Mouse (Mus musculus): Measurements from ENCODE around the gene Nedd4. TPM values are rescaled to one million over a fixed set of nuclear protein-coding genes. Genes with fewer than 3 reads are reported as not detected.
A peak's percentile ranks its signal among the peaks of the same experiment; 100 is the strongest.

Nedd4 gene
- polyA plus RNA-seq, 1 experiment = 1,364 TPM

GRCm38 (mm10) chr9:72649781-72650180 is 12.4 kb upstream of the Nedd4 start:
- no peak for TF ChIP-seq POLR2A (IDR thresholded peaks at IDR 0.05; ENCODE audit: low read depth, low read length)
- TF ChIP-seq CTCF (IDR thresholded peaks at IDR 0.05; ENCODE audit: borderline replicate concordance, insufficient read depth, low read length) = no peak
- Histone ChIP-seq H3K4me3 (ENCODE audit: insufficient read depth, low read length) (no peak overlapping the region), H3K27ac (ENCODE audit: insufficient read depth, low read length) (peak overlapping the region; percentile 84), H3K4me1 (ENCODE audit: control insufficient read depth, insufficient read depth, low read length) (peaks cover 18% of the 10 kb centered on the region)

GRCm38 (mm10) chr9:72652961-72653360 is 9.2 kb upstream of the Nedd4 start:
- peaks cover 16% of the 10 kb centered on the region for H3K4me1 ChIP-seq (ENCODE audit: control insufficient read depth, insufficient read depth, low read length)
- H3K27ac ChIP-seq (ENCODE audit: insufficient read depth, low read length) = peak overlapping the region; percentile 96
- H3K4me3 ChIP-seq (ENCODE audit: insufficient read depth, low read length) = no peak overlapping the region
- TF ChIP-seq POLR2A (IDR thresholded peaks at IDR 0.05; ENCODE audit: low read depth, low read length) (peak; percentile 77), CTCF (IDR thresholded peaks at IDR 0.05; ENCODE audit: borderline replicate concordance, insufficient read depth, low read length) (no peak)

- H3K4me3 ChIP-seq (ENCODE audit: insufficient read depth, low read length) = no peak overlapping the region
- H3K4me1 ChIP-seq (ENCODE audit: control insufficient read depth, insufficient read depth, low read length) = peaks cover 16% of the 10 kb centered on the region
- peak overlapping the region; percentile 96 for H3K27ac ChIP-seq (ENCODE audit: insufficient read depth, low read length)
- no peak for TF ChIP-seq CTCF (IDR thresholded peaks at IDR 0.05; ENCODE audit: borderline replicate concordance, insufficient read depth, low read length)
- 0 out of 2 replicates have a peak, but pooled peaks have one; percentile 46 for TF ChIP-seq POLR2A (IDR thresholded peaks at IDR 0.05; ENCODE audit: low read depth, low read length)
Measured at GRCm38 (mm10) chr9:72653533-72653932, 8.6 kb upstream of the Nedd4 start.

GRCm38 (mm10) chr9:72654593-72655242 is 7.4 kb upstream of the Nedd4 start:
- peaks cover 16% of the 10 kb centered on the region for H3K4me1 ChIP-seq (ENCODE audit: control insufficient read depth, insufficient read depth, low read length)
- no peak overlapping the region for H3K27ac ChIP-seq (ENCODE audit: insufficient read depth, low read length)
- H3K4me3 ChIP-seq (ENCODE audit: insufficient read depth, low read length) = no peak overlapping the region
- no peak for TF ChIP-seq POLR2A (IDR thresholded peaks at IDR 0.05; ENCODE audit: low read depth, low read length)
- TF ChIP-seq CTCF (IDR thresholded peaks at IDR 0.05; ENCODE audit: borderline replicate concordance, insufficient read depth, low read length) = peak; percentile 56; the same call in 1 of the 2 replicates

GRCm38 (mm10) chr9:72655602-72656001 is 6.5 kb upstream of the Nedd4 start:
- Histone ChIP-seq H3K4me3 (ENCODE audit: insufficient read depth, low read length) (no peak overlapping the region), H3K4me1 (ENCODE audit: control insufficient read depth, insufficient read depth, low read length) (peaks cover 16% of the 10 kb centered on the region), H3K27ac (ENCODE audit: insufficient read depth, low read length) (no peak overlapping the region)
- TF ChIP-seq CTCF (IDR thresholded peaks at IDR 0.05; ENCODE audit: borderline replicate concordance, insufficient read depth, low read length) (no peak), POLR2A (IDR thresholded peaks at IDR 0.05; ENCODE audit: low read depth, low read length) (no peak)

GRCm38 (mm10) chr9:72656491-72656890 is 5.7 kb upstream of the Nedd4 start:
- H3K27ac ChIP-seq (ENCODE audit: insufficient read depth, low read length) = no peak overlapping the region
- H3K4me3 ChIP-seq (ENCODE audit: insufficient read depth, low read length) = no peak overlapping the region
- H3K4me1 ChIP-seq (ENCODE audit: control insufficient read depth, insufficient read depth, low read length) = peaks cover 16% of the 10 kb centered on the region
- TF ChIP-seq CTCF (IDR thresholded peaks at IDR 0.05; ENCODE audit: borderline replicate concordance, insufficient read depth, low read length) (no peak), POLR2A (IDR thresholded peaks at IDR 0.05; ENCODE audit: low read depth, low read length) (no peak)

- no peak overlapping the region for H3K4me3 ChIP-seq (ENCODE audit: insufficient read depth, low read length)
- peaks cover 13% of the 10 kb centered on the region for H3K4me1 ChIP-seq (ENCODE audit: control insufficient read depth, insufficient read depth, low read length)
- TF ChIP-seq CTCF (IDR thresholded peaks at IDR 0.05; ENCODE audit: borderline replicate concordance, insufficient read depth, low read length) (no peak), POLR2A (IDR thresholded peaks at IDR 0.05; ENCODE audit: low read depth, low read length) (no peak)
- no peak overlapping the region for H3K27ac ChIP-seq (ENCODE audit: insufficient read depth, low read length)
Measured at GRCm38 (mm10) chr9:72656940-72657339, 5.2 kb upstream of the Nedd4 start.

GRCm38 (mm10) chr9:72657694-72658093 is 4.5 kb upstream of the Nedd4 start:
- no peak overlapping the region for H3K4me3 ChIP-seq (ENCODE audit: insufficient read depth, low read length)
- TF ChIP-seq CTCF (IDR thresholded peaks at IDR 0.05; ENCODE audit: borderline replicate concordance, insufficient read depth, low read length) (no peak), POLR2A (IDR thresholded peaks at IDR 0.05; ENCODE audit: low read depth, low read length) (no peak)
- H3K27ac ChIP-seq (ENCODE audit: insufficient read depth, low read length) = no peak overlapping the region
- peaks cover 6% of the 10 kb centered on the region for H3K4me1 ChIP-seq (ENCODE audit: control insufficient read depth, insufficient read depth, low read length)

GRCm38 (mm10) chr9:72660139-72660538 is 2.0 kb upstream of the Nedd4 start:
- H3K4me3 ChIP-seq (ENCODE audit: insufficient read depth, low read length) = no peak overlapping the region
- H3K4me1 ChIP-seq (ENCODE audit: control insufficient read depth, insufficient read depth, low read length) = no peaks in the 10 kb centered on the region
- H3K27ac ChIP-seq (ENCODE audit: insufficient read depth, low read length) = no peak overlapping the region
- TF ChIP-seq CTCF (IDR thresholded peaks at IDR 0.05; ENCODE audit: borderline replicate concordance, insufficient read depth, low read length) = no peak

- H3K4me1 ChIP-seq (ENCODE audit: control insufficient read depth, insufficient read depth, low read length) = peaks cover 5% of the 10 kb centered on the region
- H3K4me3 ChIP-seq (ENCODE audit: insufficient read depth, low read length) = no peak overlapping the region
- TF ChIP-seq POLR2A (IDR thresholded peaks at IDR 0.05; ENCODE audit: low read depth, low read length) = no peak
- TF ChIP-seq CTCF (IDR thresholded peaks at IDR 0.05; ENCODE audit: borderline replicate concordance, insufficient read depth, low read length) = no peak
- peak overlapping the region; percentile 52; the same call in 1 of the 2 replicates for H3K27ac ChIP-seq (ENCODE audit: insufficient read depth, low read length)
Measured at GRCm38 (mm10) chr9:72660911-72661310, 1.2 kb upstream of the Nedd4 start.
